30 mouse cellular contexts compared by ENCODE assay signal in the genomic region with DNA sequence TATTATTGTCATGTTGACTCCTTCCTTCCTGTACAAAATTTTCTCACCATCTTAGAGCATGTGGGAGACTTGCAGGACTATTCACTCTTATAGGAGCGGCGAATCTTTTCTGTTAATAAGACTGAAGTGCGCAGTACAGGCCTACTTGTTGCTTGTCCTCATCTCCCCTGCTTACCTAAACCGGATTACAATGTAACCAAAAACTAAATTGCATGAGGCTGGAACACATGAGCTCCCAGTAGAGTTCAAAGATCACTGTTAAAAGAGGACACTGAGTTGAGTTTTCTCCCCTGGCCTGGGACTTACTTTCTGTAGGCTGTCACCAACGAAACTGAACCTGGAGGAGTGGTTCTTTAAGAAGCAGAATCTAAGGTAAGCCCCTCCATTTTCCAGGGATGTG. TPM values are rescaled to one million over a fixed set of nuclear protein-coding genes. Genes with fewer than 3 reads are reported as not detected.
A peak's percentile ranks its signal among the peaks of the same experiment; 100 is the strongest.
DNase-seq lines count a peak whose midpoint lies in the region; ATAC-seq lines count a peak whose summit lies in the region.
"Had no signal": no experiment of that assay in that cellular context is flagged by ENCODE, and none has a peak within 500 bp of the region (broad histone marks: within the 10 kb centered on the region; RNA-seq: fewer than 3 reads in every experiment).

No protein-coding gene starts in this region.

- H3K4me1 ChIP-seq in liver, embryonic 12.5 days, result no peaks in the 10 kb centered on the region
- 0 out of 2 replicates have a peak, but pooled peaks cover 2% of the 10 kb centered on the region for H3K4me1 ChIP-seq in liver, embryonic 15.5 days (replicated peaks)
- H3K4me1 ChIP-seq: hindbrain, embryonic 13.5 days; midbrain, embryonic 15.5 days; neural tube, embryonic 15.5 days; stomach, embryonic 15.5 days had no signal

- no peak overlapping the region for H3K9ac ChIP-seq in liver, embryonic 12.5 days
- H3K9ac ChIP-seq in liver, embryonic 15.5 days, result no peak overlapping the region
- H3K9ac ChIP-seq: forebrain, embryonic 13.5 days; hindbrain, embryonic 13.5 days; limb, embryonic 13.5 days; midbrain, embryonic 15.5 days; neural tube, embryonic 15.5 days; stomach, embryonic 15.5 days had no signal

- no peak overlapping the region for H3K27ac ChIP-seq in liver, embryonic 12.5 days
- H3K27ac ChIP-seq in liver, embryonic 15.5 days (replicated peaks), result 0 out of 2 replicates have a peak overlapping the region, but pooled peaks have one; percentile 29
- H3K27ac ChIP-seq: forebrain, embryonic 13.5 days; gastrocnemius, adult 2 months; hindbrain, embryonic 13.5 days; layer of hippocampus, adult 2 months; limb, embryonic 13.5 days; macrophage; midbrain, embryonic 15.5 days; neural tube, embryonic 15.5 days; stomach, embryonic 15.5 days had no signal

- H3K4me2 ChIP-seq in liver, embryonic 12.5 days, result 0 out of 2 replicates have a peak overlapping the region, but pooled peaks have one; percentile 4
- peak overlapping the region; percentile 33; the same call in 1 of the 2 replicates for H3K4me2 ChIP-seq in liver, embryonic 15.5 days
- H3K4me2 ChIP-seq: forebrain, embryonic 13.5 days; heart, embryonic 11.5 days; hindbrain, embryonic 13.5 days; limb, embryonic 13.5 days; midbrain, embryonic 15.5 days; neural tube, embryonic 15.5 days; stomach, embryonic 15.5 days had no signal

- no peak overlapping the region for H3K4me3 ChIP-seq in liver, embryonic 12.5 days
- H3K4me3 ChIP-seq in liver, embryonic 15.5 days (replicated peaks), result peak overlapping the region; percentile 30; the same call in 1 of the 2 replicates
- H3K4me3 ChIP-seq: forebrain, embryonic 13.5 days; gastrocnemius, adult 2 months; hindbrain, embryonic 13.5 days; layer of hippocampus, adult 2 months; limb, embryonic 13.5 days; midbrain, embryonic 15.5 days; neural tube, embryonic 15.5 days; stomach, embryonic 15.5 days had no signal

- no peaks in the 10 kb centered on the region for H3K36me3 ChIP-seq in liver, embryonic 12.5 days
- no peaks in the 10 kb centered on the region for H3K36me3 ChIP-seq in liver, embryonic 15.5 days (replicated peaks)
- H3K36me3 ChIP-seq: hindbrain, embryonic 13.5 days; limb, embryonic 13.5 days; midbrain, embryonic 15.5 days; neural tube, embryonic 15.5 days; stomach, embryonic 15.5 days had no signal

- WGBS in liver, embryonic 12.5 days (ENCODE audit: insufficient replicate concordance), result 74% methylated on average over 5 of the region's 5 CpGs
- 60% methylated on average over 5 of the region's 5 CpGs for WGBS in liver, embryonic 15.5 days (ENCODE audit: insufficient replicate concordance)

- ATAC-seq in liver, embryonic 12.5 days, result no peak
- ATAC-seq in liver, embryonic 15.5 days (ENCODE audit: insufficient read depth), result peak; percentile 51; the same call in 1 of the 2 replicates
- ATAC-seq: forebrain, embryonic 13.5 days; intestine, embryonic 16.5 days; midbrain, embryonic 15.5 days had no signal

- no peaks in the 10 kb centered on the region for H3K27me3 ChIP-seq in liver, embryonic 12.5 days (replicated peaks)
- no peaks in the 10 kb centered on the region for H3K27me3 ChIP-seq in liver, embryonic 15.5 days
- H3K27me3 ChIP-seq: forebrain, embryonic 13.5 days; hindbrain, embryonic 13.5 days; limb, embryonic 13.5 days; midbrain, embryonic 15.5 days; neural tube, embryonic 15.5 days; stomach, embryonic 15.5 days had no signal

- DNase-seq in liver, result no peak
- peak; percentile 15 for DNase-seq in kidney, postnatal 10 days
- no peak for DNase-seq in frontal cortex, postnatal 14 days (ENCODE audit: low spot score in 2 of 2)
- no peak for DNase-seq in cerebellum, postnatal 36 days
- DNase-seq in thymus, postnatal 14 days, result no peak
- DNase-seq: adrenal gland, adult 2 months; adrenal gland, postnatal 36 days; B cell, adult 2 months; cerebellum, adult 2 months; cerebellum, postnatal 25 days; gastrocnemius, adult 2 months; gastrocnemius, postnatal 36 days; heart, adult 18-20 months; heart, postnatal 4 days; lung, adult 2 months; lung, postnatal 10 days; retina, postnatal 1 day; right cerebral cortex, postnatal 14 days had no signal

- H3K9me3 ChIP-seq in liver, embryonic 12.5 days (replicated peaks), result no peaks in the 10 kb centered on the region
- H3K9me3 ChIP-seq in liver, embryonic 15.5 days (replicated peaks), result no peaks in the 10 kb centered on the region
- H3K9me3 ChIP-seq: forebrain, embryonic 13.5 days; hindbrain, embryonic 13.5 days; limb, embryonic 13.5 days; midbrain, embryonic 15.5 days; neural tube, embryonic 15.5 days; stomach, embryonic 15.5 days had no signal

RNA-seq across cellular contexts. Expression of gene Fggy, which starts 21.9 kb away (rescaled TPM):
- 10.2 and 10.4 TPM in 2 replicates for polyA plus RNA-seq in liver, embryonic 12.5 days (2016; fragmentation: Nextera tagmentation; extraction: Ambion mirVana)
- 31.6 and 35.3 TPM in 2 replicates for polyA plus RNA-seq in liver, embryonic 15.5 days (2015; fragmentation: Nextera tagmentation; extraction: Ambion mirVana)
